Mouse (Mus musculus) spleen, postnatal 4 days (tissue): ENCODE data around the gene Tmem206.
A peak's percentile ranks its signal among the peaks of the same experiment; 100 is the strongest.

Experiments used
- DNase-seq, 2 experiments: peaks; one replicate each; pipeline ENCODE4 v3.0.0; 2022; ENCODE audit warnings: low spot score in 2 of 2

The Tmem206 gene

DNA sequence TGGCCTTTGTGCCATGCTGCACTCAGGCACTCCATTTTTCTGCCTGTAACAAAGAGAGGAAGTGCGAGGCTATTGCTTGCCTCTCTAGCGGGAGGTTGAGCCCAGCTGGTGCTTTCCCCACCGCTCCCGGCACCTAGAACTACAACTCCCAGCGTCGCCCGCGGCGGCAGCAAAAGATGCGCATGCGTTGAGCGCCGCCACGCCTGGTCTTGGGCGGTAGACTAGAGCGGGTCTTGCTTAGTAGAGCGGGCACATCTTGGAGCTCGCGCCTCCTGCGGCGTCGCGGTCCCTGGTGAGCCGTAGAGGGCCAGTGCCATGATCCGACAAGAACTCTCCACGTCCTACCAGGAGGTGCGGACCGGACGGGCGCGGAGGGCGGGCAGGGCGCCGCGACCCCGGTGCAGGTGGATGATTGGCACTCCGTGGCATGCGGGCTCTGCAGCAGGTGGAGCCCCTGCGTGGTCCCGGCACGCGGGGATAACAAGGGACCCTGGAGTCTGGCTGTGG lies at the start of gene Tmem206:
Gene Tmem206, plus strand, starts transcription at position 187 of the 507 bp plus-strand sequence.
- DNase-seq, result peak; percentile 94 to 98

GRCm38 (mm10) chr1:191276181-191276580 lies 49.5 kb upstream of the Tmem206 start:
- DNase-seq, result no peak

DNA sequence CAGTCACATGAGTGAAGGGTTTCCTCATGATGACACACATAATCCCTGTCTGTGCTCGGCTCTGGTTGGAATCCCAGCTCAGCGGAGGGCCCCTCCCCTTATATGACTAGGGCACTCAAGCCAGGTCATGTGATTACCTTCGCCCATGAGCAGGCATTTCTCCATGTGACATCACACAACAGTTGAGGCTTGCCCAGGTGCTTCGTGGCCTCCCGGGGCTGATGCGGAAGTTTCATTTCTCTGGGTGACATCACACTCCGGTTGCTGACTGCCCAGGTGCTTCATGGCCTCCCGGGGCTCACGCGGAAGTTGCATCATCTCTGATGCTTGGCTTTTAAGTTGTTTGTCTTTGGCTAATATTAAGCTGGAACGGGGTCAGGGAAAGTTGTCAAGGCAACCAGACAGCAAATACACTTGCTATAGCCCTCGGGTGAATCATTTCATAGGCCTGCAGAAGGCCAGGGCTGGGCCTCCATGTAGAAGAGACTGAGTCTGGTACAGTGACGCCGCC lies 48.1 kb upstream of the Tmem206 start:
- DNase-seq, result peak in 1 of 2 experiments; percentile 31

DNA sequence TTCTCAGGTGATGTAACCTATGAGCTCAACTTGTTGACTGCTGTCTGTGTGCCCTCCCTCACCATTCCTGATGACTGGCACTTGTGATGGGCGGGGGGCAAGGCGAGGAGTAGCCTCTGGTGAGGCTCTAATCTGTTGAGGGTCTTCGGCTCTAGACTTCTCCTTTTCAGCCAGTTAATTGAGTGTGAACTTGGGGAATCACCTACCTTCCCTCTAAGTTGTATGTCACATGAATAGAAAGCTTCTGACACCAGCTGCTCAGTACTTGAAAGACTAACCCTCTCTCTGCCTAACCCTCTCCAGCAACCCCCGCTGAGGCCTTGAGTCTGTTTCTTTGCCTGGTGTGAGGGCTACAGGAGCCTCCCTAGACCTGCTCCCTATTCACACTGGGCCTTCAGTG lies 47.4 kb upstream of the Tmem206 start:
- DNase-seq, result no peak

- no peak for DNase-seq
These were observed 44.5 kb upstream of the Tmem206 start for GRCm38 (mm10) chr1:191281171-191281570.

- DNase-seq, result no peak
These were observed 43.4 kb upstream of the Tmem206 start for GRCm38 (mm10) chr1:191282319-191282718.

GRCm38 (mm10) chr1:191283110-191284040 lies 42.3 kb upstream of the Tmem206 start:
- no peak for DNase-seq

DNA sequence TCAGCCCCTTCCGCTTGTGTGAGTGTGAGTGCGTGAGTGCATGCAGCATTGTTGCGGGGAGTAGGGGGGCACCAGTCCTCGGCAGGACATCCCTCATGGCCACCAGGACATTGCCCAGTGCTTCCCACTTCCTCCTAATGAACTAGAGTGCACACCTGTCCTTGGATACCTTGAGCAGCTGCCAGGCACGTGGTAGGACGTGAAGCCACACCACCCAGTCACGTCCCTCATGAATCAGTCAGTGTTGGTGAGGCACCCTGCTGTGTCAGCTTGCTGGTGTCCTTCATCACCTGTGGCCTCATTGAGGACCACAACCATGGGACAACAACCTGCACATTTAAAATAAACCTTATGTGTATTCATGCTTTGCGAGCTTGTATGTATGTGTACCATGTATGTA lies 41.2 kb upstream of the Tmem206 start:
- no peak for DNase-seq

DNA sequence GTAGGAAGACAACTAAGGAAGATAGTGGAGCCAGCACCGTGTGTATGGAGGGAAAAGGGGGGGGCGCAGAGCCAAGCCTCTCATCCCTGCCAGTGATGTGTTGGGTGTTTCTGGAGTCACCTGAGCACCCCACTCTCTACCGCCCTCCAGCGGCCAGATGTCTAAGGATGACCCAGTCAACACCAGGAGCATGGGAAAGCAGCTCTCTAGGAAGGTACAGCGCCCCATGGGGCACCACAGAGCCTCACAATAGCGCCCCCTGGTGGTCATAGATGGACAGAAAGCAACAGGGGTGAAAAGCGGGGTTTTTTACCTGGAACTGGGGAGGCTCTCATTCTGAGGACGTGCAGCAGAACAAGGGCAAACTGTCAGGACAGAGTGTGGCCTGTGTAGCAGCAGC lies 37.0 kb upstream of the Tmem206 start:
- peak; percentile 66 to 89 for DNase-seq

DNA sequence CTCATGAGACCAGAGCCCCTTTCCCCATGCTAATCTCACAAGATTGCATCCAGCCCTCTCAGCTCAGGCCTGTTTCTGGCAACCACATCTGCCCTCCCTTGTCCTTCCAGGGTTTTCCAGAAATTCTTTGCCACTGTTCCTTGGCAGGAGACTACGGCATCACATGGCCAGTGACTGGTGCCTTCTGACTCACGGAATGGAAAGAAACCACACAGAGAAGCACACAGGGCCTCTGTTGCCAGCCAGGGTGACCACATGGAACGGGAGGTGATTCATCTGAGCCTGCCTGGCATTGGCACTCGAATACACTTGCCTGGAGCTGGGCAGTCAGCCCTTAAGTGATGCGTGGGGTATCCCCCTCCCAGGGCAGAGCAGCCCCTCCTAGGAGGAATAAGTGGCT lies 33.4 kb upstream of the Tmem206 start:
- DNase-seq, result no peak

- no peak for DNase-seq
These were observed 32.7 kb upstream of the Tmem206 start for GRCm38 (mm10) chr1:191293051-191293450.

DNA sequence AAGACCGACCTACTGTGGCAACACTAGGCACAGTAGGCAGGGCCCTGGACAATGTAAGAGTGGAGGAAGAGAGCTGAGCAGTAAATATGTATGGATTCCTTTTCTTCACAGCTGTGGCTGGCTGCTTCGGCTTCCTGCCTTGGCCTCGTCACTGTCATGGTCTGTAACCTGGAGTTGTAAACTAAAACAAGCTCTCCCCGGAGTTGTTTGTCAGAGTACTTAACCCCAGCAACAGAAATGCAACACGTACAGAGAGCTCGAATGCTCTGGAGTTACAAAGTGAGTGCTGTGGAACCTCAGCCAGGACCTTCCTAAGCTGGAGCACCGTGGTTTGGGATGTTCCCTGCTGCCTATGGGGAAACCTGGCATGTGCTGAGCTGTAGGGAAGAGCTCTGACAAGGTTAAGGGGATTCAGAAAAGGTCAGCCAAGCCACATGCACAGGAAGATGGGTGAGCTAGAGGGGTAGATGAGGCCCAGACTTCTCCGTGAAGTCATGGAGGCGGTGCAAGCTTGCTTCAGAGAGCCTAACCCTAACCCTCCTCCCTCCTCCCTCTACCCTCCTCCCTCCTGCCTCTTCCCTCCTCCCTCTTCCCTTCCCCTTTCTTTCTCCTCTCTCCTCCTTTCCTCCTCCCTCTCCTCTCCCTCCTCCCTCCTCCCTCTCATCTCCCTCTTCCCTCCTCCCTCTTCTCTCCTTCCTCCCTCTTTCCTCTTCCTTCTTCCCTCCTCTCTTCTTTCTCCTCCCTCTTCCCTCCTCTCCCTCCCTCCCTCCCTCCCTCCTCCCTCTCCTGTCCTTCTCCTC lies 31.5 kb upstream of the Tmem206 start:
- DNase-seq, result no peak

- no peak for DNase-seq
These were observed 29.9 kb upstream of the Tmem206 start for GRCm38 (mm10) chr1:191295784-191296183.

DNA sequence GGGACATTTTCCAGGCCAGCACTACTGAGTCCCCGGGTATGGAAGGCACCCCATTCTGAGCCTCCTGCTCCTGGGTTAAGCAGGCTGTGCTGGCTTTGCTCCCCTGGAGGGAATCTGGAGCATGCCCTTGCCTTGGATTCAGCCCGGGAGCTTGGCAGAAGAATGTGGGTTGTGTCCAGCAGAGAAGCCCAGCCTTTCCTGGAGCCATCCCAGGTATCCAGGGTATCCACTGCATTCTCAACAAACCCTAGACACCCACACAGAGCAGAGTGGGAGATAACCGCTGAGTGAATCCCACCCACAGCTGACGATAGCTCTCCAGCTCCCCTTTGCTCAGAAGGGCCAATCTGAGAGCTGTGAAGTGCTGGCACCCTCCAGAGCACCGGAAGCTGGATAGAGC lies 29.3 kb upstream of the Tmem206 start:
- no peak for DNase-seq

DNA sequence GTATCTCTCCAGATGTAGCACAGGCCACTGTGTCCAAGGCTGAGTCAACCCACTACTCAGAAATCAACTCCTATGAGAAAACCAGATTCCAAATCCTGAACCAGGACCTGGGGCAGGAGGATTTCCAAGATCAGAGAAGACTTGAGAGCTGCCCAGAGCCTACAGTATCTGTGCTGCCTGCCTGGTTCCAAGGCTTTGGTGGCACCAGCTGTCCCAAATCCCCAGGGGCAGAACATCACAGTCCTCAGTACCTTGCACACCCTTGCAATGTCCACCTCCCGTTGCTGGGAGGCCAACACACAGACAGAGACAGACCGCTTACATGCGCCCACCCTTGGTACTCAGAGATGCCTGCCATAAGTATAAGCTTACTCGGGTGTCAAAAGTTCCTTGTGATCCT lies 27.4 kb upstream of the Tmem206 start:
- no peak for DNase-seq

DNA sequence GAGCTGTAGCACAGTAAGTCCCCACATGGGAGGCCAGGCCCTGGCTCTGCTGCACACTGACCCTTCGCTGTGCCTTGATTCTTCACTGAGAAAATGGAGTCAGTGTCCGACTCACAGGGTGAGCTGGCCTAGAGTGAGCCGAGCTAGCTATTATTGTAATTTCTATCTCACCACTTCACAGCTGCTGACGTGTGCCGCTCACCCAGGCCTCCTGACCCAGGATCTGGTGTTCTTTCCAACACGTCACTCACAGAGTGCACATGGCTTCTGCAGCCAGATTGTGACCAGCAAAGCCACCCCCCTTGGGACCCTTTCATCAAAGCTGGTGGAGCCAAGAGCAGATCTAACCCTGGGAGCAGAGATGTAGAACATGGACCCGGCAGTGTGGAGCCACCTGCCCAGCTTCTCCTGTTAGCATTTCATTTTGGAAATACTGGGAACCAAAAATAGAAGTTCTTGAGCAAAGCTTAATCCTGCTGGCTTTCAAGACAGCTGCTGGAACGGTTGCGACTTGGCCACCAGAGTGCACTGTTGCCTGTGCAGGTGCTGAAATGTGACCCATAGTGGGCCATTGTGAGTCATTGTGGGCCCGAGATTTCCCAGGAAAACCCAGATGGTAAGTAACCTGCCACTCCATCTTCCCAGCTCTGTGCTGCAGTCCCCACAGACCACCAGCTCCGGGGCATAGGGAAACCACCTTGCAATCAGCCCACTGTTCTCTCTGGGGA lies 26.3 kb upstream of the Tmem206 start:
- DNase-seq, result no peak

DNA sequence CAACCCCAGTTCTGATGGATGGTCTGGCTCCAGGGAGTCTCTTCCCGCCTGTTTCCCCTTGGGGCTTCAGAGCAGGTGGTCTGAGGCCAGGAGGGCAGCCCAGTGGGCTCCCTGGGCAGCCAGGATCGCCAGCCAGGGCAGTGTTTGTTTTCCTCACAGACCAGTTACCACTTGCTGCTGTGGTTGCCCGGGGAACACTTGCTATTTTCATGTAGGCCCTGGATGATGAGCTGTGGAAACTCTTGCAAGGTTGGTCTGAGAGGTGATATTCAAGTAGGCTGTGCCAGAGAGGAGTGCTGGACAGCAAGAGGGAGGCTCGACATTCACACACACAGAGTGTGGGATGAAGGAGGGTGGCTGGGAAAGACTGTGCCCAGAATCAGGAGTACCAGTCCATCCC lies 23.8 kb upstream of the Tmem206 start:
- no peak for DNase-seq

- DNase-seq, result no peak
These were observed 22.0 kb upstream of the Tmem206 start for GRCm38 (mm10) chr1:191303736-191304135.

GRCm38 (mm10) chr1:191304216-191304615 lies 21.5 kb upstream of the Tmem206 start:
- DNase-seq, result no peak

DNA sequence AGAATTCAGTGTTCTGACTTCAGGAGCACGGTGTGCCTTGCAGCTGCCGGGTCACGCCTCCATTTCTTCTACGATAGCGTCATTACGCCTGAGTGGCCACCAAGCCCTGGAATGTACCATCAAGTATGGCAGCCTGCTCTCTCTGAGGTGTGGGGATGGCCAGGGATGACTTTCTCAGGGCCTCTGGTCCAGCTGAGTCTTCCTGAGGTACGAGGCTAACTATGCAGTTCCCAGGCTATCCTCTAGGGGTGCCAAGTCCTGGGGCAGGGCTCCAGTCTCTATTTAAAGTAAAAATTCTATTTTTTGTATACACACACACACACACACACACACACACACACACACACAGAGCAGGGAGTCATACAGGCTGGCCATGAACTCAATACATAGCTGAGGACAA lies 20.1 kb upstream of the Tmem206 start:
- DNase-seq, result peak in 1 of 2 experiments; percentile 69

DNA sequence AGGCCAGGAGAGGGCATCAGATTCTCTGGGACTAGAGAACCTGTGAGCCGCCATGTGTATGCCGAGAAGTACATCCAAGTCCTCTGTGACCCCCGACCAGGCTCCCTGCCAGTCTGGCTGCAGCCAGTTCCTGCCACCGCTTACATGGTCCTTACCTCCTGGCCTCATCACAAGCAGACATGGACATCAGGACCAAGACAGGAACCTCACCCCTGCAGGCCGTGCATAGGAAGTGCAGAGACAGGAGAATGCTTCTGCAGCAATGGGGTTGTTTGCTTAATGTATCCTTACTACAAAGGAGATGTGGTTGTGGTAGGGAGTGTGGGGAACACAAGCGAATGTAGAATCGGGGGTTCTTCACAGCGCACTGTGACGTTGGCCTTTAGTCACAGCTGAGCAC lies 19.4 kb upstream of the Tmem206 start:
- DNase-seq, result no peak
